Mouse (Mus musculus) CD4-positive, CD25-positive, alpha-beta regulatory T cell, adult 2 months (primary cell): Measurements from ENCODE around the gene Sh3kbp1.

Experiments
- DNase-seq: peaks from one replicate; pipeline ENCODE4 v3.0.0-alpha.2; 2012; ENCODE audit warnings: low read depth, low spot score

Sh3kbp1 gene

GRCm38 (mm10) chrX:159913489-159913888 is 286.4 kb downstream of the Sh3kbp1 start:
- DNase-seq: no peak

- DNase-seq: peak; percentile 5
Measured at GRCm38 (mm10) chrX:159915125-159915524, 288.1 kb downstream of the Sh3kbp1 start.

GRCm38 (mm10) chrX:159924759-159925158 is 297.7 kb downstream of the Sh3kbp1 start:
- DNase-seq: no peak

GRCm38 (mm10) chrX:159928165-159928564 is 301.1 kb downstream of the Sh3kbp1 start:
- DNase-seq: no peak

- DNase-seq: no peak
Measured at GRCm38 (mm10) chrX:159928834-159929233, 301.8 kb downstream of the Sh3kbp1 start.

GRCm38 (mm10) chrX:159932027-159932426 is 305.0 kb downstream of the Sh3kbp1 start:
- DNase-seq: no peak

- no peak for DNase-seq
Measured at GRCm38 (mm10) chrX:159942569-159942968, 315.5 kb downstream of the Sh3kbp1 start.

GRCm38 (mm10) chrX:159943586-159943985 is 316.5 kb downstream of the Sh3kbp1 start:
- no peak for DNase-seq

GRCm38 (mm10) chrX:159953546-159954429 is 326.7 kb downstream of the Sh3kbp1 start:
- DNase-seq: no peak

GRCm38 (mm10) chrX:159954430-159954779 is 327.3 kb downstream of the Sh3kbp1 start:
- no peak for DNase-seq

- DNase-seq: no peak
Measured at GRCm38 (mm10) chrX:159955433-159955832, 328.4 kb downstream of the Sh3kbp1 start.

- DNase-seq: no peak
Measured at GRCm38 (mm10) chrX:159961385-159961784, 334.3 kb downstream of the Sh3kbp1 start.

- DNase-seq: peak; percentile 67
Measured at GRCm38 (mm10) chrX:159963273-159963672, 336.2 kb downstream of the Sh3kbp1 start.

GRCm38 (mm10) chrX:159963925-159964324 is 336.9 kb downstream of the Sh3kbp1 start:
- DNase-seq: no peak

- DNase-seq: no peak
Measured at GRCm38 (mm10) chrX:159969025-159969424, 342.0 kb downstream of the Sh3kbp1 start.

GRCm38 (mm10) chrX:159971091-159971779 is 344.2 kb downstream of the Sh3kbp1 start:
- DNase-seq: no peak

GRCm38 (mm10) chrX:159973730-159974129 is 346.7 kb downstream of the Sh3kbp1 start:
- peak; percentile 59 for DNase-seq

GRCm38 (mm10) chrX:159976243-159976642 is 349.2 kb downstream of the Sh3kbp1 start:
- DNase-seq: no peak

GRCm38 (mm10) chrX:159988002-159988960 is 361.2 kb downstream of the Sh3kbp1 start, which contains the start of gene Map3k15:
TSS of gene Map3k15 (plus strand) at chrX:159988433.
- DNase-seq: peak; percentile 85

- DNase-seq: no peak
Measured at GRCm38 (mm10) chrX:159995808-159996207, 368.7 kb downstream of the Sh3kbp1 start.
